Mouse (Mus musculus) liver, embryonic 15.5 days (tissue): ENCODE data around the gene Mad2l2. TPM values are rescaled to one million over a fixed set of nuclear protein-coding genes. Genes with fewer than 3 reads are reported as not detected.

Experiments
- ATAC-seq: fragments of 200-750 bp; cut with Nextera tagmentation; 2 replicates; pipeline ENCODE4 v1.8.0; 2017; ENCODE audit warnings: moderate number of reproducible peaks, mild to moderate bottlenecking, moderate library complexity; ENCODE audit not compliant: insufficient read depth
- H3K27ac ChIP-seq: fragments of 300-500 bp; sonication (generic); replicated peaks from 2 replicates; pipeline ENCODE4 v1.5.1; 2015; ENCODE audit warnings: mild to moderate bottlenecking, inconsistent platforms
- H3K27me3 ChIP-seq: fragments of 300-500 bp; sonication (generic); 2 replicates; pipeline ENCODE4 v1.6.1; 2015; ENCODE audit warnings: mild to moderate bottlenecking, inconsistent platforms
- H3K36me3 ChIP-seq: fragments of 300-500 bp; sonication (generic); replicated peaks from 2 replicates; pipeline ENCODE4 v1.6.1; 2015; ENCODE audit warnings: moderate library complexity, mild to moderate bottlenecking, inconsistent platforms
- H3K4me1 ChIP-seq: fragments of 300-500 bp; sonication (generic); replicated peaks from 2 replicates; pipeline ENCODE4 v1.6.1; 2015; ENCODE audit warnings: inconsistent platforms
- H3K4me2 ChIP-seq: fragments of 300-500 bp; sonication (generic); 2 replicates; pipeline ENCODE4 v1.6.1; 2015; ENCODE audit warnings: moderate library complexity, mild to moderate bottlenecking, inconsistent platforms
- H3K4me3 ChIP-seq: fragments of 300-500 bp; sonication (generic); replicated peaks from 2 replicates; pipeline ENCODE4 v1.5.1; 2015; ENCODE audit warnings: mild to moderate bottlenecking, inconsistent platforms
- H3K9ac ChIP-seq: fragments of 300-500 bp; sonication (generic); 2 replicates; pipeline ENCODE4 v1.6.1; 2015; ENCODE audit warnings: moderate library complexity, mild to moderate bottlenecking, inconsistent platforms
- H3K9me3 ChIP-seq: fragments of 300-500 bp; sonication (generic); replicated peaks from 2 replicates; pipeline ENCODE4 v1.6.1; 2016; ENCODE audit warnings: inconsistent platforms
- WGBS: fragments of 180-500 bp; shearing (Covaris S2); methylation state at CpG from one replicate; pipeline ENCODE4 v1.1.7; 2015; ENCODE audit warnings: mixed read lengths; ENCODE audit not compliant: insufficient replicate concordance; 5-methylcytosine and 5-hydroxymethylcytosine counted together
- polyA plus RNA-seq: library from polyadenylated mRNA; unstranded; fragments of >200 nt; fragmentation: Nextera tagmentation; extraction: Ambion mirVana; gene quantifications from 2 replicates; pipeline ENCODE4 v1.2.1, GENCODE M21; 2015

Gene Mad2l2
- polyA plus RNA-seq, 1 experiment from 2014 or later = 12.9 TPM

GRCm38 (mm10) chr4:148087907-148088527 is 42.2 kb upstream of the Mad2l2 start, which contains the start of gene Agtrap:
Gene Agtrap, minus strand, starts transcription at chr4:148088031.
- WGBS = 7% methylated on average over 34 of the region's 34 CpGs
- Histone ChIP-seq H3K27ac (peak within 1 kb of the TSS; percentile 71), H3K27me3 (no peaks in the 10 kb centered on the region), H3K4me1 (peaks cover 53% of the 10 kb centered on the region), H3K9ac (peak within 1 kb of the TSS; percentile 73), H3K4me2 (peak within 1 kb of the TSS; percentile 87), H3K4me3 (peak within 1 kb of the TSS; percentile 71), H3K36me3 (no peaks in the 10 kb centered on the region), H3K9me3 (no peaks in the 10 kb centered on the region)
- peak; percentile 75 for ATAC-seq

DNA sequence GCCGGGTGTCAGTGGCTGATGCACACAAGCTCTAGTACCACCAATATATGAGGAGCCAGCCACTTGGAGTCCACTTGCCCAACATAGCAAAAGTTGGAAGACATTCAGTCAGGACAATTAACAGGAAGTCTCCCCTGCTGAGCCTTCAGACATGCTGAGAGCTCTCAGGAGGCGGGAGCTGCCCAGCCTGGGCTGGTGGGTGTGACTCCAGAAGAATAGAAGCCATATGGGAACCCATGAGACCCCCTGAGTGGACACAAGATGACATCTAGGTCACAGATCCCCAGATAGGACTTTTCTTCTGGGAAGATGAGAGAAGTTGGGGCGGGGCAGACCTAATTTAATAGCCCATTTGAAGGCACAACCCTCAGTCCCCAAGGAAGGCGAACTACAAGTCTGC is 41.0 kb upstream of the Mad2l2 start:
- no peak overlapping the region for H3K27ac ChIP-seq
- H3K4me2 ChIP-seq = no peak overlapping the region
- no peaks in the 10 kb centered on the region for H3K36me3 ChIP-seq
- 66% methylated on average over 4 of the region's 4 CpGs for WGBS
- ATAC-seq = no peak
- H3K4me1 ChIP-seq = peaks cover 41% of the 10 kb centered on the region
- no peaks in the 10 kb centered on the region for H3K27me3 ChIP-seq
- H3K4me3 ChIP-seq = no peak overlapping the region
- no peak overlapping the region for H3K9ac ChIP-seq
- no peaks in the 10 kb centered on the region for H3K9me3 ChIP-seq

GRCm38 (mm10) chr4:148091181-148091580 is 39.0 kb upstream of the Mad2l2 start:
- Histone ChIP-seq H3K4me2 (no peak overlapping the region), H3K27ac (no peak overlapping the region), H3K4me3 (no peak overlapping the region), H3K9ac (no peak overlapping the region), H3K36me3 (no peaks in the 10 kb centered on the region), H3K4me1 (peaks cover 22% of the 10 kb centered on the region), H3K9me3 (no peaks in the 10 kb centered on the region), H3K27me3 (no peaks in the 10 kb centered on the region)
- 79% methylated on average over 1 of the region's 1 CpGs for WGBS
- no peak for ATAC-seq

DNA sequence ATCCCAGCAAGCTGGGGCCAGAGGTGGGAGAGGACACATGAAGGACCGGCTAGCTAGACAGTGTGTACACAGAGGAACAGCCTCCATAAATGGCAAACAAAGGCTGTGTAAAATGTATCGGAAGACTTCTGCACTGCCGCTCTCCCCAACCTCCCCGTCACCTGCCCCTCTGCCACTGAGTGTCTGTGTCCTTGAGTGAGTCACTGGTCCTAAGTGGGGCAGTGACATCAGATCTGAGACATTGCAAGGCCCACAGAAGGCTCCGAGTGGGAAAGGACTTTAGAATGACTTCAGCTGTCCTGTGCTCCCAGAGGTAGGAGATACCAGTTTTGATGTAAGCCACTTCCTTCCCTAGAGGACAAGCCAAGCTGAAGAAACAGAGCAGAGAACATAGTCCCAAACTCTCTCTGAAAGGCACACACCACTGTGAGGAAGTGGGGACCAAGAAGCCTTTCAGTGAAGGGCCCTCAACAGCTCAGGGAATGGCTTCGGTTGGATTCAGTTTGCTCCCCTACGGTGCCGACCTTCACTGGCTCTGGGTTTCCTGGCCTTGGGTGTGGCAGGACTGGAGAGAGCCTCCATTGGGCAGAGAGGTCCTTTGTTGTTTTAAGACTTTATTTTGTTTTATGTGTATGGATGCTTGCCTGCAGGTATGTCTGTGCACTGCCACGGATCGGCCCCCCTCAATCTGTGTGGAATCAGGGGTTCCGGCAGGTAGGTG is 37.5 kb upstream of the Mad2l2 start:
- H3K4me3 ChIP-seq = no peak overlapping the region
- no peak overlapping the region for H3K27ac ChIP-seq
- no peak overlapping the region for H3K4me2 ChIP-seq
- no peaks in the 10 kb centered on the region for H3K27me3 ChIP-seq
- H3K4me1 ChIP-seq = peaks cover 7% of the 10 kb centered on the region
- no peaks in the 10 kb centered on the region for H3K36me3 ChIP-seq
- H3K9me3 ChIP-seq = no peaks in the 10 kb centered on the region
- no peak overlapping the region for H3K9ac ChIP-seq
- 74% methylated on average over 11 of the region's 11 CpGs for WGBS
- ATAC-seq = no peak

GRCm38 (mm10) chr4:148094161-148094560 is 36.0 kb upstream of the Mad2l2 start:
- no peaks in the 10 kb centered on the region for H3K4me1 ChIP-seq
- no peak overlapping the region for H3K27ac ChIP-seq
- H3K9me3 ChIP-seq = no peaks in the 10 kb centered on the region
- ATAC-seq = no peak
- no peak overlapping the region for H3K4me3 ChIP-seq
- H3K4me2 ChIP-seq = no peak overlapping the region
- 65% methylated on average over 5 of the region's 5 CpGs for WGBS
- no peaks in the 10 kb centered on the region for H3K36me3 ChIP-seq
- H3K27me3 ChIP-seq = no peaks in the 10 kb centered on the region
- H3K9ac ChIP-seq = no peak overlapping the region

GRCm38 (mm10) chr4:148095081-148095480 is 35.1 kb upstream of the Mad2l2 start:
- no peaks in the 10 kb centered on the region for H3K9me3 ChIP-seq
- H3K4me2 ChIP-seq = no peak overlapping the region
- H3K4me1 ChIP-seq = no peaks in the 10 kb centered on the region
- H3K27me3 ChIP-seq = no peaks in the 10 kb centered on the region
- no peak overlapping the region for H3K9ac ChIP-seq
- no peak overlapping the region for H3K27ac ChIP-seq
- H3K36me3 ChIP-seq = no peaks in the 10 kb centered on the region
- no peak for ATAC-seq
- no peak overlapping the region for H3K4me3 ChIP-seq
- 63% methylated on average over 4 of the region's 4 CpGs for WGBS

DNA sequence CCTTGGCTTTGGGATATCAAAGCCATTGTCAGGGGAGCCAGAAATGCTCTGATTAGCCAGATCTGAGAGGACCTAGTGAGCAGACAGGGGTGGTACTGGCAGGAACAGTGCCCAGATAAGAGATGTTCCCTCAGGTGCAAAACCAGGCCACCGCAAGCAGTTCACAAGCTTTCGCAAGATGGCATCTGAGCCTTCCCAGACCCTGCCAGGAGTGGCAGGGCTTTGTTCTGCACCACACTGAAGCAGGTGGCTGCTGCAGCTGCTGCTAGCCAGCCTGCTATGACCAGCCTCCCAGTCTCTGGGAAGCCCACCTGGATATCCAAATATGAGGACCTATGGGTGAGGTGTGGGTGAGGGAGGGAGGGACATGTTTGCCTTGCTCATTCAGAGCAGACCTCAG is 32.2 kb upstream of the Mad2l2 start:
- ATAC-seq = no peak
- 64% methylated on average over 2 of the region's 2 CpGs for WGBS

DNA sequence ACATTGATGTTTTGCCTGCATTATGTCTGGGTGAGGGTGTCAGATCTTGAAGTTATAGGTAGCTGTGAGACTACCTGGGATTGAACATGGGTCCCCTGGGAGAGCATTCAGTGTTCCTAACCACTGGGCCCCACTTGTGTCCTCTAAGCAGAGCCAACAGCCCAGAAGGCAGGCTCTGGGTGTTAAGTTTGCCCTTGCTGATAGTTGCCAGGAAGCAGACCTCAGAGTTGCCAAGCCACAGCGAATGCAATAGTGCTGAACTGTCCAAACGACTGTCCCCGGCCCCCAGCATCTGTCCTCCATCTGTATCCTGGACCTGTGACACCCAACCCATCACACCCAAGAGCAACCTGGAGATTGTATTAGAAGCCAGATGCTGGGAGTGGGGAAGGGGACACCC is 31.5 kb upstream of the Mad2l2 start:
- H3K27me3 ChIP-seq = no peaks in the 10 kb centered on the region
- no peak overlapping the region for H3K9ac ChIP-seq
- WGBS = 50% methylated on average over 3 of the region's 3 CpGs
- H3K27ac ChIP-seq = no peak overlapping the region
- H3K4me2 ChIP-seq = no peak overlapping the region
- H3K4me1 ChIP-seq = no peaks in the 10 kb centered on the region
- no peak for ATAC-seq
- H3K4me3 ChIP-seq = no peak overlapping the region
- no peaks in the 10 kb centered on the region for H3K36me3 ChIP-seq
- no peaks in the 10 kb centered on the region for H3K9me3 ChIP-seq

More for the DNA sequence above, 32.2 kb upstream of the Mad2l2 start:
- H3K9me3 ChIP-seq = no peaks in the 10 kb centered on the region
- no peaks in the 10 kb centered on the region for H3K27me3 ChIP-seq
- no peak overlapping the region for H3K27ac ChIP-seq
- H3K36me3 ChIP-seq = no peaks in the 10 kb centered on the region
- no peak overlapping the region for H3K9ac ChIP-seq
- H3K4me2 ChIP-seq = no peak overlapping the region
- H3K4me3 ChIP-seq = no peak overlapping the region
- H3K4me1 ChIP-seq = no peaks in the 10 kb centered on the region

DNA sequence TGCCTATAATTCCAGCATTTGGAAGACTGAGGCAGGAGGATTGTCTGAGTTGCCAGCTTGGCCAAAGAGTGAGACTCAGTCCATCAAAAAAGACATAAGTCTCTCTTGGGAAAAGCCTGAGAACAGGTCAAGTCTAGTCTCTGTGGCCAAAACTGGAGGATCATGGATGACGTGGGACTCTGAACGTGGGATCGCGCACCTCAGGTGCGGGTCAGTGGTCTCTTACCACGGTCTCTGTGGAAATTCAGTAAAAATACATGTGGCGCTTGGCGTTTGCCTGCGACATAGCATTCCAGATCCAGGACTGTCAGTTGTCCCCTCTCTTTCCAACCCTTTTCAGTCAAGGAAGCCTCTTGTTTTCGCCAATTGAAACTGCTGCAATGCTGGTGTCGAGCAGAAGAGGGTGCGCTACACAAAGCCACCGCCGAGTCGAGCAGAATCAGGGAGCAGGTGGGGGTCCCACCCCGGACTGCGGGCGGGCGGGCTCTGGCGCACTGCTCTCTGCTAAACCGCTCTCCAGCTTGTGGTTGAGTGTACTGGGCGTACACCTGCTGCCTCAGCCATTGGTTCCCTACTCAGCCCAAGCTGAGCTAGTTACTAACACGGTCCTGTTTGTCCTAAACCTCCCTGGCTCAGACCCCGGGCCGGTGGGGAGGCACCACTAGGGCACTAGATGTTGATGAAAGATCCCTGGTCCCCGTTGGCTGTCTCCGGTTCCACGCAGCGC is 28.2 kb upstream of the Mad2l2 start:
- ATAC-seq = 0 out of 2 replicates have a peak, but pooled peaks have one; percentile 23
- Histone ChIP-seq H3K4me1 (no peaks in the 10 kb centered on the region), H3K36me3 (no peaks in the 10 kb centered on the region), H3K4me2 (peak overlapping the region; percentile 52), H3K9ac (no peak overlapping the region), H3K9me3 (no peaks in the 10 kb centered on the region), H3K4me3 (no peak overlapping the region), H3K27ac (no peak overlapping the region), H3K27me3 (0 out of 2 replicates have a peak, but pooled peaks cover 2% of the 10 kb centered on the region)
- WGBS = 14% methylated on average over 29 of the region's 29 CpGs

DNA sequence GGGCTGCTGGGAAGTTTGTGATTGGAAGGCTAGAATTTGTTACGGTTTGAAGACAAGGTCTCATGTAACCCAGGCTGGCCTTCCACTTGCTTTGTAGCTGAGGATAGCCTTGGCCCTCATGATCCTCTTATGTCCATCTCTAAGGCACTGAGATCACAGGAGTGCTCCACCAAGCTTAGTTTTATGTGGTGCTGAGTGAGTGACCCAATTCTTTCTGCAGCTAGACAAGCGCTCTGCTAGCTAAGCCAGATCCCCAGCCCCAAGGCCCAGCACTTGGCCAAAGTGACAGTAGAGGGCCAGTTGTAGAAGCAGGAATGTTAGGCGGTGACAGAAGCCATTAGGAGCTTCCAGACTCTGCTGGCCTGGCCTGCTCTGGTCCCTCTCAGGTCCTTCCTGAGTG is 26.0 kb upstream of the Mad2l2 start:
- Histone ChIP-seq H3K4me3 (no peak overlapping the region), H3K36me3 (no peaks in the 10 kb centered on the region), H3K27ac (no peak overlapping the region), H3K9ac (no peak overlapping the region), H3K4me2 (no peak overlapping the region), H3K9me3 (no peaks in the 10 kb centered on the region), H3K27me3 (peaks cover 22% of the 10 kb centered on the region), H3K4me1 (no peaks in the 10 kb centered on the region)
- 64% methylated on average over 3 of the region's 3 CpGs for WGBS
- ATAC-seq = no peak

DNA sequence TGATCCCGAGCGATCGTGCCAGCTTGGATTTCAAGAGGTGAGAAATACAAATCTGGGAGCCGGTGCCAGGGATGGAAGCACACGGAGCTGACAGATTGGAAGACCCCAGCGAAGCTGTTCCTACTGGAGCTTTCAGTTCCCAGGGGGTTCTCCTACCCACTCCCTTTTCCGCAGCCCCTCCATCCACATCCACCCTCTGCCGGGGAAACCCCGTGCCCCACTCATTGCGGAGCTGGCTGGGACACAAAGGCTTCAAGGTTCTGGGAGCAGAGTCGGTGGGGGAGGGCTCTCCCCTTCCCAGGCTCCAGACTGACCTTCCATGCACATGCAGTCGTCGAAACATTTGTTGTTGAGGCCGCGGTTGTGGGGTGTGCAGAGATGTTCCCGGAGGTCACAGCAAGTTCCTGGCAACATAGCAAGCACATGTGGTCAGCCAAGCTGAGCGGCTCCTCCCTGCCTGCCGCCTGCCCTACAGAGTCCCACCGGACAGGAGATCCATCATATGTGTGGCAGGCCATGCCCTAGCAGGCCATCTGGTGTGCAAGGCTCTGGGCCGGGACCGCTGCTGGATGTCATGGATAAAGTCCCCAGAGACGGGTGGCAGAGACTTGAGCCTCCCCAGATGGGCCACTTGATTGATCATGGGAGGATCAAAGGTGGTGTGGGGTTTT is 22.4 kb upstream of the Mad2l2 start:
- no peaks in the 10 kb centered on the region for H3K4me1 ChIP-seq
- H3K4me3 ChIP-seq = no peak overlapping the region
- H3K36me3 ChIP-seq = no peaks in the 10 kb centered on the region
- H3K4me2 ChIP-seq = no peak overlapping the region
- no peak; the same call in 1 of the 2 replicates for ATAC-seq
- no peaks in the 10 kb centered on the region for H3K9me3 ChIP-seq
- no peak overlapping the region for H3K9ac ChIP-seq
- H3K27me3 ChIP-seq = peaks cover 30% of the 10 kb centered on the region
- H3K27ac ChIP-seq = no peak overlapping the region
- 48% methylated on average over 22 of the region's 22 CpGs for WGBS
